Comparison of ENCODE assay signal across 29 mouse cellular contexts in genomic region chr6:82911303-82911702, GRCm38 (mm10). TPM values are rescaled to one million over a fixed set of nuclear protein-coding genes. Genes with fewer than 3 reads are reported as not detected.
"Had no signal": no experiment of that assay in that cellular context is flagged by ENCODE, and none has a peak within 500 bp of the region (broad histone marks: within the 10 kb centered on the region; RNA-seq: fewer than 3 reads in every experiment).

No protein-coding gene starts in this region.

- H3K4me1 ChIP-seq: heart, embryonic 13.5 days; heart, embryonic 15.5 days; hindbrain, embryonic 13.5 days; hindbrain, embryonic 15.5 days; limb, embryonic 10.5 days; limb, embryonic 12.5 days; liver, embryonic 15.5 days had no signal

- ATAC-seq: hindbrain, postnatal 0 days; intestine, embryonic 16.5 days had no signal

- H3K4me3 ChIP-seq: heart, adult 2 months; heart, embryonic 13.5 days; heart, embryonic 15.5 days; hindbrain, embryonic 13.5 days; hindbrain, embryonic 15.5 days; layer of hippocampus, adult 2 months; left cerebral cortex, adult 2 months; limb, embryonic 10.5 days; limb, embryonic 12.5 days; liver, embryonic 13.5 days; liver, embryonic 15.5 days had no signal

- H3K36me3 ChIP-seq: heart, embryonic 13.5 days; heart, embryonic 15.5 days; limb, embryonic 10.5 days; limb, embryonic 12.5 days; liver, embryonic 13.5 days; liver, embryonic 15.5 days had no signal

- H3K27ac ChIP-seq: heart, adult 2 months; heart, embryonic 13.5 days; heart, embryonic 15.5 days; hindbrain, embryonic 13.5 days; hindbrain, embryonic 15.5 days; hindbrain, postnatal 0 days; layer of hippocampus, adult 2 months; left cerebral cortex, adult 2 months; limb, embryonic 10.5 days; limb, embryonic 12.5 days; liver, embryonic 13.5 days; liver, embryonic 15.5 days had no signal

- H3K9me3 ChIP-seq: heart, embryonic 13.5 days; heart, embryonic 15.5 days; hindbrain, embryonic 13.5 days; hindbrain, embryonic 15.5 days; limb, embryonic 10.5 days; limb, embryonic 12.5 days; liver, embryonic 13.5 days; liver, embryonic 15.5 days had no signal

- DNase-seq: gastrocnemius, postnatal 14 days; gastrocnemius, postnatal 36 days; heart, adult 11 months; heart, adult 2 months; heart, postnatal 14 days; heart, postnatal 36 days; kidney, adult 11 months; kidney, adult 2 months; kidney, postnatal 10 days; kidney, postnatal 25 days; kidney, postnatal 4 days; layer of hippocampus, postnatal 36 days; liver; liver, embryonic 13.5 days had no signal

- H3K9ac ChIP-seq: heart, embryonic 13.5 days; heart, embryonic 15.5 days; hindbrain, embryonic 13.5 days; hindbrain, embryonic 15.5 days; limb, embryonic 12.5 days; liver, embryonic 13.5 days; liver, embryonic 15.5 days had no signal

RNA-seq across cellular contexts. Expression of gene M1ap, which starts 35.4 kb away (rescaled TPM):
- total RNA-seq: gastrocnemius, adult 18-20 months; gastrocnemius, adult 8-10 months; gastrocnemius, postnatal 36 days; heart, postnatal 36 days; layer of hippocampus, adult 2 months; layer of hippocampus, postnatal 36 days; left cerebral cortex, adult 2 months; left cerebral cortex, postnatal 10 days; left cerebral cortex, postnatal 25 days had no signal
